Mouse (Mus musculus): ENCODE measurements around the gene Sppl2b. TPM values are rescaled to one million over a fixed set of nuclear protein-coding genes. Genes with fewer than 3 reads are reported as not detected.

Sppl2b gene
- total RNA-seq, 4 experiments from 2014 or later = 28.1 to 45.3 (median 36.1) TPM

DNA sequence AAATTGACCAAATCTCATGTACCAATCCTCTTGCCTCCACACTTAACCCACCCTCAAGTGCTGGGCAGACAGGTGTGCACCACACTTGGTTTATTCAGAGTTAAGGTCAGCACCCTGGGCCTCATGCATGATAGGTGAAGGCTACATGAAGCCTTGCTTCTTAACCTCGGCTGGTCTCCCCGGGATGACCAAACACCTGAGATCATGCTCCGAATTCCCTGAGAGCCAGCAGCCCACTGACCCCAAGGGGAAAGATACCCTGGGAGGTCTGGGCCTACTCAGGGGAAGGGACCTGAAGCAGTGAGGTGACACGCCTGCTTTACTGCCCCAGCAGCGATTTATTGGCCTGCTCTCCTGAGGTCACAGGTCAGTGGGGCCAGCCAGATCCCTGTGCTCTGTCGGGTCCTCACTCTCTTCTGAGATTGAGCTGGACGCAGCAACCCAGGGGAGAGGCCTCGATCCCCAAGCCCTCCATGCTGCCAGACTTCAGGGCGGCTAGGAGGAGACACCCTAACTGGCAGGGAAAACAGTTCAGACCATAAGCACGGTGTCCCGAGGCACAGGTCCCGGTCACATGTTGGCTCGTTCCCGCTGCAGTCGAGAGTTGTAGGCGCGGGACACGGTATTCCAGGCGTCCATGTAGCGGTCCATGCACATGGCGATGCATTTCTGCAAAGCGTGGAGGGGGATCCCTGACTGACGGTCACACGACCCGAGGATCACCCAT is 44.7 kb downstream of the Sppl2b start:
- DNase-seq = no peak

DNA sequence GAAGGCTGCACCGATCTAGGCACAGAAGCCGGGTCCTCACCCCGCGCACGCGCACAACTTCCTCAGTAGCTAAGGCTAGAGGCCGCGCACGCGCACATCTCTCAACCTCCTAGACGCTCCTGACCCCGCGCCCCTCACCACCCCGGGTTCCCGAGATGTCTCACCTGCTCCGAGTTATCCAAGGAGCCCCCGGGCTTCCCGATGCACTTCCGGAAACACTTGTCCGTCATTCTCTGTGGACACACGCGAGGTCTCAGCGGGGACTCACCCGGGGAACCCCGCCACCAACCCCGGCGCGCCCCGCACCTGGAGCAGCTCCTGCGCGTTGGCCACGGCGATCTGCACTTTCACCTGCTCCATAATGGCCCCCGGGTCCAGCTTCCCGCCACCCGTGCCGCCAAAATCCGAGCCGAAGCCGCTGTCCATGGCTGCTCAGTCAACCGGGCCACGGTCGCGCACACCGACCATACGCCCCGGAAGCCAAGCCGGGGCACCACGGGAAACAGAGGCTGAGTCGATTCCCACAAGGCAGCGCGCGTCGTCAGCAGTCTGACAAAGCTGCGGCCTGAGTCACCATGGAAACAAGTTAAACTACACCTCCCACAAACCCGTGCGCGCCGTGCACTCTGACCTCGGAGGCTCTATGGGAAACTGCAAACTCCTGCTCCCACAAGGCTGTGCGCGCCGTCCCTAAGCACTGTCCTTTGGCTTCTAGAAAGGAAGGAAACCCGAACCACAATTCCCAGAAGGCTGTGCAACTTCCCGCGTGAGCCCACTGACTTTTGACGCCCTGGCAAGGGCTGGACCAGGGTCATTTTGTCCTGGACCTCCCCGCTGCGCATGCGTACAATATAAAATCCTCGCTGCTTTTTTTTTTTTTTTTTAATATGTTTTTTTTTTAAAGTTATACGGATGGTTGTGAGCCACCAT is 45.5 kb downstream of the Sppl2b start, which contains the start of gene Timm13:
TSS of gene Timm13 (minus strand) at position 652 of the 930 bp plus-strand sequence.
- DNase-seq = peak; percentile 100

DNA sequence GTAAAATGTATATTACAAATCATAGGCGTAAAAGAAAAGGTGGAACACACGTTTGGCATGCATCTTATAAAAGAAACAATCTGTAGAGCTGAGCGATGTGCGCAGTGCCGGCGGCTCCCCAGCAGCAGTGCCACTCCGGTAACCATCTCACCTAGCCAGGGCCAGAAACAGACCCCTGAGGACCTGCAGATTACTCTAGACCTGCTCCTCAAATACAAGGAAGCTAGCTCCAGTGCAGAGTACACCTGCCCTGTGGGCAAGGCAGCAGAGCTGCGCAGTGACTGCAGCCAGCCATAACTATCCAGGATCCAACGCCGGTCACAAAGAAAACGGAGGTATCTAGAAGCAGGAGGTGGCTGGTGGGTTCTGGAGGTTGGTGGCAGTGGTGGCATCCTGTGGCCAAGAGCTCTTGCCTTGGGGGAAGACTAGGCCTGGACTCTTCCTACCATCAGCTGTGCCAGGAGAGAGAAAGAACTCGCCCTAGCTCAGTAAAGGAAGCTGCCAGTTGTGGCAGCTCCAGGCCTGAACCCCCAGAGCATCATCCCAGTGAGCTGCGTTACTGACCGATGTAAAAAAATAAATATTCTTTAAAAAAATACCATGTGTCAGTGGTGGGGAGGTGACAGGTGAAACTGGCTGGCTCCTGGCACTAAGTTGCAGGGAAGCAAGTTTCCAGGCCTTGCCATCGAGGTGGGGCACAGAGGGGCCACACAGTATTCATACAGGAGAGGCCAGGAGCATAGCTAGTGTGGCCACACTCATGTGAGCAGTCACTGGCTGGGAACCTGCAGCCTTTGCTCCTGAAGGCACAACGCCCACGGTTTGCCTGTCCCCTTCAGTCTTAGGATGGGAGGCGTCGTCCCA is 46.6 kb downstream of the Sppl2b start:
- DNase-seq = no peak

DNA sequence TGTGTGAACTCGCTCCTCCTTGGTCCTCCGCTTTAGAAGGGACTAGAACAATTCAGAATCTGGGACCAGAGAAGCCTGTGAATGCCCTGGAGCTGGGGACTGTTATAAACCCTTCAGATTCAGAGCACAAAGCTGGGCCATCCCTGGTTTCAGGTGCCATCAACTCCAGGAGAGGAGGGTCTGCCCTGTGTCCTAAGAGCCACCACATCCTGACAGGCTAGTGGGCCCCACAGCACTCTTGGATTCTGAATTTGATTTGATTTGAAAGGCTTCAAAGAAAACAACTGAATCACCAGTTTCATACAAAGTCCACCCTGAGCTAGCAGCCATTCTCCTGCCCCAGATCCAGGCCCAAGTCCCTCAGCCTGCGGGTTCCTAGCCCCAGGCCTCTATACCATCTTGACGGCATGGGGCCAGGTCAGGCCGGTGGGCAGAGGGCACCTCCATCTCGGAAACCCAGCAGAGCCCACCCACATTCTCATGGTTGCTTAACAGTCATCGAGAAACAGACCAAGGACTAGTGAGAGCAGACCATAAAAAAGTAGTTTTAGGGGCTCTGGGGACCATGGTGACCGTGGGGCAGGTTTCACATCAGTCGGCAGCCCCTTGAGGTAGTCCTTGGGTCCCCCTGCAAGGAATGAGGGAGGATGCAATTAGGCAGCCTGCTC is 47.3 kb downstream of the Sppl2b start:
- DNase-seq = no peak

DNA sequence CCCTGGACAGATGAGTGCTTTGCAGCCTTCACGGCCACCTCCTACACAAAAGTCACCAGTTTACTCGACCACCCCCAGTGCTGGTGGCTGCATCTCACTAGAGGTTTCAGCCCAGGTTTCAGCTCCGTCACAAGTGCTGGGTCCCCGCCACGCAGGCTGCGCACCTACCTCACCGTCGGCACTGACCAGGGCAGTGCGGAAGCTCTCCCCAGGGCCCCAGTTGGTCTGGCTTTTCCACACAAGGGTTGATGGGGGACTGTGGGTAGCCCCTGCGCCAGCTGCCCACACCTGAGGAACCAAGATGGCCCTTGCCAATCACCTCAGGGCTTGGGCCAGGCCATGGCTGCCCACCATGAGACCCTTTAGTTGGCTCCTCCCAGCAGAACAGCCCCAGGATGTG is 48.2 kb downstream of the Sppl2b start:
- no peak for DNase-seq

DNA sequence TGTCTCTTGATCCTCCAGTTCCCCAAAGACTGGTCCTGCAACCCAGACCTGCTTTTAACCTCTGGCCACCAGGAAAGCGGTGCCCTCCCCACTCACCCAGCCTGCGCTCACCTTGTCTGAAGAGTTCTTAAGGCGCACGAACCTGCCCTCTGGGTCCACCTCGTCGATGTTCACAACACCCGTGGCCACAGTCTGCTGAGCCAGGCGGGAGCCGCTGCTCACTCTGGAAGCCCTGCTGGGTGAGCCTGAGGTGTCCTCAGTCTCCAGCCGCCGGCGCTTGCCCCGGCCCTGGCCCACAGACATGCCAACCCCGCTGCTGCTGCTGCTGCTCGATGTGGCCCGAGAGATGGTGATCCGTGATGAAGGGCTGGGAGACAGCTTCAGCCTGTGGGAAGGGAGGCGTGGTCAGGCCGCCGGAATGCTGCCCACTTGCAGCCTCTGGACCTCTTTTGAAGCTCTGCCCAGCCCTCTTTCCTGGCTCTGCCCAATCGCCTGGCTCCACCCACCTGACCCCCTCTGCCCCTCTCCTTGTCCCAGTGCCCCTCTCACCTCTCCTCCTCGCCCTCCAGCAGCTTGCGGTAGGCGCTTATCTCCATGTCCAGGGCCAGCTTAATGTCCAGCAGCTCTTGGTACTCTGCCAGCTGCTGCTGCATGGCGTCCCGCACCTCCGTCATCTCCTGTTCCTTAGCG is 49.1 kb downstream of the Sppl2b start:
- DNase-seq = no peak

DNA sequence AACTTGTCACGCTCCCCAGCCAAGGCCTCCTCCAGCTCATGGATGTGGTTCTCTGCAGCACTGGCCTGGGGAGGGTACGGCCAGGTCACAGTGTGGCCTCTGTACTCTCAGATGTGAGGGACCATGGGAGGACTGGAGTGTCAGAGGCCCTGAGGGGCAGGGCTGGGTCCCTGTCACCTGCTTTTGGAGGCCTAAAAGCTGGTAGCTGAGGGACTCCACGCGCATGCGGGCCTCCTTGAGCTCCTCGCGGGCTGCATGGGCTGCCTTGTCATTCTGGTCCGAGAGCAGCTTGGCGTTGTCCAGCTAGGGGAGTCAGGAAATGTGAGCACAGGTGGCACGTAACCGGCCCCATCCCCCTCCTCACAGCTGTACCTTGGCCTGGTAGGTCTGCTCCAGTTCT is 49.6 kb downstream of the Sppl2b start:
- no peak for DNase-seq

DNA sequence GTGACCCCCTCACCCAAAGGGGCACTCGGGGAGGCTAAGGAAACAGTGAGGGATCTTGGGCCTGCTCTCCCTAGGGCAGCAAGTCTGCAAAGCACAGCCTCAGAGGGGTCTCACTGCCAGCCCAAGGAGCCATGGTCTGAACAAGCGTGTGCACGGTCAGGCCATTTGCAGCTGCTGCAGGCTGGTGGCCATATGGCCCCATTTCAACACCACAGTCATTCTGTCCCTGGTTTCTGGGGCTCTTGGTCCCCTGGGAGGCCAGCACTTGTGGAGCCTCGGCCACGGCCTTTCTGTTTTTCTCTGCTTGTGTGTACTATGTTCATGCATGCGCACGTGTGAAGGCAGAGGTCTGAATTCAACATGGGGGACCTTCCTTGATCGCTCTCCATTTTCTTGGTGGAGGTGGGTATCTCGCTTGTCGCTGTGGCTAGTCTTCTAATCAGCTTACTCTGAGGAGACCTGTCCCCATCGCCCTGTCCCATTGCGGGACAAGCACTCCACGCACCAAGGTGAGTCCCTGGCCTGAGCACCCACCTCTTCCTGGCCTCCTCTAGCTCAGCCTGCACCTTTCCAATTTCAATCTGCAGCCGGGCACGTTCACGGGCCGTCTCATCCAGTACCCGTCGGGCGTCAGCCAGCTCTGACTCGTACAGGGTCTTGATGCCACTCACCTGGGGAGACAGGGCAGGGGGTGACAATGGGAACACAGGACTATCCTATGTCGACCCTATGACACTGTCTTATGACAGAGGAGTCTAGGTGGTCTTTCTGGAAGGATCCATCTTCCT is 54.5 kb downstream of the Sppl2b start:
- DNase-seq = no peak

DNA sequence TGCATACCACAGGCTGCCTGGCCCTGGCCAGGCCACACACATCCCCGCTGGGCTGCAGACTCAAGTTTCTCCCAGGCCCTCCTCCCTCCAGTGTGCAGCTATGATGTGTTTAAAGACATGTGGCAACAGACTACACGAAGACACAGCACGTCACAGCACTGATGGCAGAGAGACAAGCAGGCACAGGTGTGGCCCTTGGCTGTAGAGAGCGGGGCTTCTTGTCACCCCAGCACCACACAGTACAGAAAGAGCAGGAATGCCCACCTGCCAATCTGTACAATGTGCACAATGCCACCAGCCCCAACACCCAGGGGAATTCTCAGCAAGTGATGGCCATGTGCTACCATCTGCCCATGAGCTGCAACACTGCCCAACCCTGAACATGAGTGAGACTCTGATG is 56.3 kb downstream of the Sppl2b start:
- DNase-seq = no peak

DNA sequence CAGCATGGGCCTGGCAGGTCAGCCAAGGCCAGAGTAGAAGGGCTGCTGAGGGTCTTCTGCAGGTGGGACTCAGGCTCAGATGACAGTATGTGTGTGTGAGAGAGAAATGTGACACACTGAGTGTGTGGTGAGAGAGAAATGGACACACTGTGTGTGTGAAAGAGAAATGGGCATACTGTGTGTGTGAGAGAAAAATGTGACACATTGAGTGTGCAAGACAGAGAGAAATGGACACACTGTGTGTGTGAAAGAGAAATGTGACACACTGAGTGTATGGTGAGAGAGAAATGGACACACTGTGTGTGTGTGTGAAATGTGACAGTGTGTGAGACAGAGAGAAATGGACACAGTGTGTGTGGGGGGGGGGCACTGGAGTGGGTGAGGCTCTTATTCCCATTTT is 56.8 kb downstream of the Sppl2b start:
- no peak for DNase-seq

DNA sequence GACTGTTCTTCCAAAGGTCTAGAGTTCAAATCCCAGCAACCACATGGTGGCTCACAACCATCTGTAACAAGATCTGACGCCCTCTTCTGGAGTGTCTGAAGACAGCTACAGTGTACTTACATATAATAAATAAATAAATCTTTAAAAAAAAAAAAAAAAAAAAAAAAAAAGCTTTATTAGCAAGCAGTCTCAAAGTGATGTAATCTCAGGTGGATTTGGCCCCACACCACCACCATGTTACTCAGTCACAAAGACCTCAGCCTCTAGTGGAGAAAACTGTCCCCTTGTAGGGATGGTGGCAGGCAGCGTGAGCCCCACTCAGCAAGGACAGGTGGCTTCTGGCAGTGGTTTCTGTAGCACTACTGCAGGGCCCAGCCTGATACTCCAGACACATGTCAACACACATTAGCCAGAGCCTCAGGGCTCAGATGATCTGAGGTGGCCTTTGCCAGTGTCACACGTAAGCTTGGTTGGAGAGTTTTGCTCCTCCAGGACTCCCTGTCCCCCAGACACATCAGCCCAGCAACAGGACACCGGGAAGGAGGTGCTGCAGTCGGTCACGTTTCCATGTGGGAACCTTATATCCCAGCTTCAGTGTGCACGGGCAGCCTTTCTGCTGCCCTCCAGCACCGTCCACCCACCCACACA is 58.4 kb downstream of the Sppl2b start:
- no peak for DNase-seq

DNA sequence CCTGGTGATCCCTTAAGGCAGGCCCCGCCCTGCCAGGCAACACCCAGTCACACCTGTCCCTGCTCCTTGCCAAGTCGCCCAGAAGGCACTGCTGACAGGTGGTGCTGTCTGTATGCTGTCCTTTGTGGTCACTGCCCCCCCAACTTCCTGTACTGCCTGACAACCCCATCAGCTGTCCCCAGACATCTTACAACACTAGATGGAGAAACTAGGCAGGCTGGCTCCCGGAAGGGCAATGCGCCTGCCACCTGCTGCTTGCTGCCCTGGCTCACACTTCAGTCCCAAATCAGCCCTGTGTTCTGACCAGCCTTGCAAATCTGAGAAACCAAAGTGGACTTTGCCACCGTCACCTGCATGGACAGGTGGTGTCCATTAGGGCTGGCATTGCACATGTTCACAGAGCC is 59.2 kb downstream of the Sppl2b start:
- no peak for DNase-seq

DNA sequence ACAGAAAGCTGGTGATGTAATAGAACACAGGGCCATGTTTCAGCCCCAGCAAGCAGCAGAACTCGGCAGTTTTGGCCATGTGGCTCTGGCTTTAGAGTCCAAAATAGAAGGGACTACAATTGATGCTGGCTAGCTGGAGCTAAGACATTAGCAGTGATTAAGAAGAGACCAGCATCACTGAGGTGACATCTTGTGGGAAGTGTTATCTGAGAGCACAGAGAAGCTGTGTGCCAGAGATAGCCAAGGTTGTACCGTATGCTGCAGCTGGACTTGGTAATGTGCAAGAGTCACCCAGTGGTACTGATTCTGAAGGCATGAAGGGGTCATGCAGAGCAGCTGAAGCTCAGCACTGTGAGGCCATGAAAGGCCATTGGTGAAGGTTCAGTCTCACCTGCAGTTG is 60.2 kb downstream of the Sppl2b start:
- no peak for DNase-seq

DNA sequence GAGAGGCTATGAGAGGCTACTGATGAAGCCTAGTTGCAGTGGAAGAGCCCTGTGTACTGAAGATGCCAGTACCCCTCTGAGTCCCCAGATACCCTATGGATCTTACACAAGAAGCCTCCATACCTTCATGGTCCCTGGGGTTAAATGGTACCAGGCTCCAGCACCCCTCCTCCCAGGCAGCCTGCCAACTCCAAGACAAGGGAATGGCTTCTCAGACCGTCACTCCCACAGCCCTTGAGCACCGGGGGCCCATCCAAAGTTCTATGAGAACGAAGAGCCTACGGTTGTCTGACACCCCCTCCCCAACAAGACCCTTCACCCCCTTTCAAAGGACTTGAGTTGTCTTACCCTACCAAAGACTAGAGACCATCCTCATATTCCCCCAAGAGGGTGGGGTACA is 60.7 kb downstream of the Sppl2b start:
- no peak for DNase-seq

DNA sequence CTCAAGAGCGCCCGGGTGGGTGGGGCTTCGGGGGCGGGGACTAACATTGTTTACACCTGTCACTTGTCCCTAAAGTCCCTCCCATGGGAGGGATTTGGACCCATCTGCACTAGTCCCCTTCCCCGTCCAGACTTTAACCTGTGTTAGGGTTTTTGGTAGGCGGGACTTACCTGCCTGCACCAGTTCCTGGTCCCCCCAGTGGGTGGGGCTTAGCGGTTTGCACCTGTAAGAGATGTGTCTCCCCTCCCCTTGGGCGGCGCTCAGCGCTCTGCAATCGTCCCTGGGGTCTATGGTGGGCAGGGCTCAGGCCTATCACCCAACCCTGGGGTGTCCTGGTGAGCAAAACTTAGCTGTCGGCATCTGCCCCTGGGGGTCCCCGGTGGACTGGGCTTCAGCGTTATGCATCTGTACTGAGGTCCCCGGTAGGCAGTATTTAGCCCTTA is 62.3 kb downstream of the Sppl2b start:
- DNase-seq = no peak

DNA sequence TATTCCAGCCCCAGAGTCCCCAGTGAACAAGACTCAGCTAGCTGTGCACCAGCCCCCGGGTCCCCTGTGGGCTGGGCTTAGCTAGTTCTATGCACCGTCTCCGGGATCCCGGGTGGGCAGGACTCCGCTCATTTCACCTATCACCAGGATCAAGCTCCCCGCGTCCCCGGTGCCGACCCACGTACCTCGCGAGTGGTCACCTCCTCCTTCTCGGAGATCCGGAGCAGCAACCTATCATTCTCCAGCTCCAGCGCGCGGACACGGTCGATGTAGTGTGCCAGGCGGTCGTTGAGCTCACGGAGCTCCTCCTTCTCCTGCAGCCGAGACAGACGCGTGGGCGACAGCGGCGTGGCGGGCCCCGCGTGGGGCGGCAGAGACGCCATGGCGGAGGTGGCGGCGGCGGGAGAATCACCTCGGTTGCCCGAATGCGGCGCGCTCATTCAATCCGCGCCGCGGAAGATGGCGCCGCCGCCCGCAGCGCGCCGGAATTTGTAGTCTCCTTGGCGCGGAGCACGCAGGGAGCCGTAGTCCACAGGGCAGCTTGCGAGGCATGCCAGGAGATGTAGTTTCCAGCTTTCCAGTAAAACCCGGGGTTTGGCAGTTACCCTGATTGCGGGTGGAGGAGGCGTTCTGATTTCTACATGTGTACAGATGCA is 62.8 kb downstream of the Sppl2b start, which contains the start of gene Lmnb2:
TSS of gene Lmnb2 (minus strand) at position 467 of the 656 bp plus-strand sequence.
- DNase-seq = no peak

Data from adrenal gland, adult 8-10 months (tissue).